Mouse (Mus musculus): ENCODE results near the gene 2610507B11Rik.

DNA sequence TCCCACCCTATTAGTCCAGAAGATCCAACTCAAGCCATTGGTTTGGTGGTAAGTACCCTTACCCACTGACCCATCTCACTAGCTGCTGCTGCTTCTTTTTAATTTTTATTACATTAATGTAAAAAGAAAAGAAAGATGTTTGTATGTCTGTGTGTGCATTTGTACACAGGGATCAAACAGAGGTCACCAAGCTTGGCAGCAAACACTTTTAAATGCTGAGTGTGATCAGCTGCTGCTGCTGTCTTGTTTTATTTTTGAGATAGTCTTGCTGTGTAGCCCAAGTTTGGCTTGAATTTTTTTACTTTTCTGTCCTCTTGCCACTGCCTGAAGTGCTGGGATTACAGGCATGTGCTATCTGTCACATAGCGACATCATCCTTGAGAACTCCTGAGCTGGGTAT lies 14.0 kb downstream of the 2610507B11Rik start:
- no peak for TF ChIP-seq POLR2A (IDR thresholded peaks at IDR 0.05; ENCODE audit: low read depth, low read length)
- TF ChIP-seq CTCF (IDR thresholded peaks at IDR 0.05; ENCODE audit: extremely low read depth, insufficient read length, insufficient replicate concordance, low read depth, low read length) = no peak
